Mouse (Mus musculus) liver, embryonic 14.5 days (tissue): ENCODE results near the gene U2af1.

Experiments
- CTCF ChIP-seq: IDR thresholded peaks from 2 replicates; pipeline ENCODE4 v1.5.1; 2016; ENCODE audit warnings: antibody characterized with exemption, low read depth, control low read depth
- EP300 ChIP-seq: IDR thresholded peaks from 2 replicates; pipeline ENCODE4 v1.6.1; 2016; ENCODE audit warnings: antibody characterized with exemption, low read depth

GRCm38 (mm10) chr17:31698347-31698746 lies 39.7 kb upstream of the U2af1 start:
- TF ChIP-seq CTCF = no peak
- no peak for TF ChIP-seq EP300
